Mouse (Mus musculus): ENCODE measurements at regions not wholly inside any gene's neighbourhood (a gene's known extent, or its start where the extent isn't known, plus 50 kb on each side); places are given as distances from the start of the nearest gene placed in this dataset.
A peak's percentile ranks its signal among the peaks of the same experiment; 100 is the strongest.
"Not testable (repeated sequence)": the region's sequence is repeated elsewhere in the genome, so short reads cannot be mapped to it uniquely, and the experiment has no call there.

GRCm38 (mm10) chrX:103250961-103251360, 64.5 kb upstream of the Nap1l2 start:
- intact Hi-C loops (cut with DNase I) = no loop called here
- DNase-seq = no peak

GRCm38 (mm10) chrX:103251478-103251877, 65.0 kb upstream of the Nap1l2 start:
- intact Hi-C loops (cut with DNase I); DNase-seq: not testable (repeated sequence)

DNA sequence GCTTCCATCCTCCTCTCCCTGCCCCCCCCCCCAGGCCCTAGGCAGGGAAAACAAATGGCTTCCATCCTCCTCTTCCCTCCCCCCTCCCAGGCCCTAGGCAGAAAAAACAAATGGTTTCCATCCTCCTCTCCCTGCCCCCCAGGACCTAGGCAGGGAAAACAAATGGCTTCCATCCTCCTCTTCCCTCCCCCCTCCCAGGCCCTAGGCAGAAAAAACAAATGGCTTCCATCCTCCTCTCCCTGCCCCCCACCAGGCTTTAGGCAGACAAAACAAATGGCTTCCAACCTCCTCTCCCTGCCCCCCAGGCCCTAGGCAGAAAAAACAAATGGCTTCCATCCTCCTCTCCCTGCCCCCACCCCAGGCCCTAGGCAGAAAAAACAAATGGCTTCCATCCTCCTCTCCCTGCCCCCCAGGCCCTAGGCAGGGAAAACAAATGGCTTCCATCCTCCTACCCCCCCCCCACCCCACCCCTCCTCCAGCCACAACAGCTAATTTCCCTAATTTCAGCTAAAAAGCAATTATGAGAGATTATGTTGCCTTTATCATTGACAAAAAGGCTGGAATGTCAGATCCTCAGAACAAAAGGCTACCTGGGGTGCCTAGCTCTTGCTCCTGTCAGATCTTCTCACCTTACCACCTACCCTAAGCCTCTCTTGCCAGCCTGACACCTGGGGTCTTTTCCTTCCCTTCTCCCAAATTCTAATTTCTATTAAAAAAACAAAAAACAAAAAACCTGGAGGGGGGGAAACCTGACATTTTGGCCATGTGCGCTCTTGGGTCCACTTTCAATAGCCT, 65.8 kb upstream of the Nap1l2 start:
- DNase-seq; intact Hi-C loops (cut with DNase I): not testable (repeated sequence)

DNA sequence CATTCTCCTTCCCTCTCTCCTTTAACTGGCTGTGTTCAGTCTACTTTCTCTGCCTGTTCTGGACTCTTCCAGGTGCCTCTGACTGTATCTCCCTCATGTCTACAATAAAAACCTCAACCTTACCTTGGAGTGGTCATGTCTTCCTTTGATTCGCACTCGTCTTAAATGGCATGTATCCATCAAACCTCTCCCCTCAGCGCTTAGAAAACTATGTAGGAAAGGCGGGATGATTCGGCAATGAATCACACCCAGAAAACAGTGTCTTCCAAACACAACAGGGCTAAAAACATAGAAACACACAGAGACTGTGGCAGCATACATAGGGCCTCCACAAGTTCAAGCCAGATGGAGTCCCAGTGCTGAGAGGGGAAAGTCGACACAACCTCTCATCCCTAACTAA, 66.4 kb upstream of the Nap1l2 start:
- no peak for DNase-seq
- intact Hi-C loops (cut with DNase I) = no loop called here

DNA sequence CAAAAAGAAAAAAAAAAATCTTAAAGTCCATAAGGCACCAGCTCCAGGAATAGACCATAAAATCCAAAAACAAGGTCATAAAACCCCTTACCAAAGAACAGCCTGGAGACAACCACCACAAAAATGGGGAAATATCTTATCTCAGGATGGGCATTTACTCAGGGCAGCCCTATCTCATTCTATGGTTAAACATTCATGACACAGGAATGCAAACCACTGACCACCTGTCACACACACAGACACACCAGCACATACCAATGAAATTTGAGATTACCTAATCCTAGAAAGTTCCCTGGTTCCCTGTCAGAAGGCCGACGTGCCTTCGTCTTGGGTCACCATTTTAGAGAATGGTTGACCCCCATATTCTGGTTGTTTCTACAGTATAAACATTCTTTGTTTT, 66.3 kb upstream of the Cdx4 start:
- intact Hi-C loops (cut with DNase I) = no loop called here

DNA sequence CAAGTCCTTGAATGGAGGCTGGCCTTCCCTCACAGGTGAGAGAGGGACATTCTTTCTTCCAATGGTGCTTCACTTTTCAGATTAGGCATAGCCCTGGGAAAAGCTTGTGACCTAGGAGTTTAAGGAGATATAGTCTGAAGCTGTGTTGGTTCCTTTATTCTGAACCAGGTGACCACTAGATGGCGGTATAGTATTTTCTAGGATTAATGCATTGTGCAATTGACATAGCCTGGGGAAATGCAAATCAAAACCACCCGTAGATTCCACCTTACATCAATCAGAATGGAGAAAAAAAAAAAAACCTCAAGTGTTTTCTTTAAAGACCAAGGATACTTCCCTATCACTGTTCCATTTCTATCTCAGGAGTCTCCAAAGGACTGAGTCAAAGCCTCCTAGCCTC, 61.3 kb upstream of the Cdx4 start:
- intact Hi-C loops (cut with DNase I) = loop anchor here (2.0 kb wide), 2 partner anchors 111 to 183 kb away; no protein-coding TSS in a partner anchor
- peak in 1 of 2 experiments; percentile 32 for DNase-seq

More for the DNA sequence above, 66.3 kb upstream of the Cdx4 start:
- DNase-seq = no peak

Measured in heart, postnatal 14 days (tissue).